Comparison of ENCODE assay signal across 7 mouse cellular contexts in the genomic region with DNA sequence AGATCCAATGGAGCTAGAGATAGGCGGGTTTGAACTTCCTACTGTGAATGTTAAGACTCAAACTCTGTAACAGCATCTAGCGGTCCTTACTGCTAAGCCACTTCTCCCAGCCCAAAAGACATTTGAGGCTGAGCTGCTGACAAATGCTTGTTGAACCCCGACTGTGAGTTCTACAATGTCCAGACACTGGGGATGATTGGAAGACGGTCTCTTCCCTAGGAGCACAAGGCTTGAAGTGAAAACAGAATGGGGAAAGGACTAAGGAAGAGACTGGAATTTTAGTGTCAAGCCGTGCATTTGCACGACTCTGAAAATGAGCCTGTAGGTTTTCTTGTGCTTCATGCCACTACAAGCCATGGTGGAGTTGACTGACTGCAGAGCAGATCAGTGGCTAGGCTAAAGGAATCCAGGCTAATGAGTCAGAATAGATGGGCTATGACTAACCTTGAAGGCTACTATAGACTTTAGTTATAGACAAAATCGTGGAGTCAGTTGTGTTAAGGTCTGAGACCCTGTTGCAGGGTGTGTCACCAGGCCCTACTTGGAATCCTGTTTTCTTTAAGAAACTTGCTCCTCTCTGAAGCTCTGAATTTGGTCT. TPM values are rescaled to one million over a fixed set of nuclear protein-coding genes. Genes with fewer than 3 reads are reported as not detected.
DNase-seq lines count a peak whose midpoint lies in the region; ATAC-seq and TF ChIP-seq lines count a peak whose summit lies in the region.

No protein-coding gene starts in this region.

- WGBS in lung, embryonic 14.5 days, result 55% methylated on average over 7 of the region's 7 CpGs
- WGBS in limb, embryonic 10.5 days, result 64% methylated on average over 7 of the region's 7 CpGs
- 61% methylated on average over 7 of the region's 7 CpGs for WGBS in stomach, embryonic 14.5 days

- H3K4me3 ChIP-seq in lung, embryonic 14.5 days (ENCODE audit: low read depth, low read length), result peak overlapping the region; percentile 94
- H3K4me3 ChIP-seq in embryonic fibroblast, embryonic 13.5 days (ENCODE audit: insufficient read depth, low read length), result peak overlapping the region; percentile 9; the same call in 1 of the 2 replicates
- peak overlapping the region; percentile 72 for H3K4me3 ChIP-seq in limb, embryonic 10.5 days
- peak overlapping the region; percentile 84 for H3K4me3 ChIP-seq in stomach, embryonic 14.5 days (ENCODE audit: low read depth, low read length)

- H3K4me2 ChIP-seq in lung, embryonic 14.5 days, result peak overlapping the region; percentile 74
- H3K4me2 ChIP-seq in stomach, embryonic 14.5 days (replicated peaks; ENCODE audit: low read depth, low read length), result peak overlapping the region; percentile 46; the same call in 1 of the 2 replicates

- no peaks in the 10 kb centered on the region for H3K27me3 ChIP-seq in lung, embryonic 14.5 days (ENCODE audit: insufficient read depth, low read length)
- no peaks in the 10 kb centered on the region for H3K27me3 ChIP-seq in limb, embryonic 10.5 days (ENCODE audit: low read depth, poor library complexity, severe bottlenecking)
- no peaks in the 10 kb centered on the region for H3K27me3 ChIP-seq in stomach, embryonic 14.5 days (ENCODE audit: control insufficient read depth, insufficient read depth, low read length)

- DNase-seq in lung, embryonic 14.5 days, result no peak
- DNase-seq in lung, postnatal 10 days, result no peak
- DNase-seq in limb, embryonic 10.5 days (ENCODE audit: low spot score), result no peak
- DNase-seq in layer of hippocampus, adult 9-11 months, result no peak
- no peak for DNase-seq in thymus, postnatal 25 days

- no peaks in the 10 kb centered on the region for H3K4me1 ChIP-seq in lung, embryonic 14.5 days (ENCODE audit: insufficient read depth)
- peaks cover 5% of the 10 kb centered on the region for H3K4me1 ChIP-seq in embryonic fibroblast, embryonic 13.5 days (ENCODE audit: control insufficient read depth, insufficient read depth, low read length)
- H3K4me1 ChIP-seq in limb, embryonic 10.5 days, result peaks cover 26% of the 10 kb centered on the region
- H3K4me1 ChIP-seq in stomach, embryonic 14.5 days (ENCODE audit: control insufficient read depth, insufficient read depth, low read length), result no peaks in the 10 kb centered on the region

- H3K9me3 ChIP-seq in lung, embryonic 14.5 days (ENCODE audit: low read depth, low read length), result no peaks in the 10 kb centered on the region
- H3K9me3 ChIP-seq in limb, embryonic 10.5 days (replicated peaks), result no peaks in the 10 kb centered on the region
- no peaks in the 10 kb centered on the region for H3K9me3 ChIP-seq in stomach, embryonic 14.5 days (ENCODE audit: control insufficient read depth, low read depth, low read length)

- ATAC-seq in lung, embryonic 14.5 days (ENCODE audit: insufficient read depth), result no peak
- no peak for ATAC-seq in stomach, embryonic 14.5 days (ENCODE audit: insufficient number of reproducible peaks, insufficient read depth, low FRiP score, low read depth)

- no peak for TF ChIP-seq CTCF in lung, embryonic 14.5 days (IDR thresholded peaks at IDR 0.05; ENCODE audit: low read depth)
- TF ChIP-seq CTCF in embryonic fibroblast, embryonic 13.5 days (IDR thresholded peaks at IDR 0.05; ENCODE audit: borderline replicate concordance, insufficient read depth, low read length), result no peak

- H3K9ac ChIP-seq in lung, embryonic 14.5 days, result peak overlapping the region; percentile 89; the same call in 1 of the 2 replicates
- no peak overlapping the region for H3K9ac ChIP-seq in stomach, embryonic 14.5 days (replicated peaks; ENCODE audit: low read depth, low read length)

- H3K27ac ChIP-seq in lung, embryonic 14.5 days (ENCODE audit: low read depth), result no peak overlapping the region
- peak overlapping the region; percentile 75 for H3K27ac ChIP-seq in embryonic fibroblast, embryonic 13.5 days (ENCODE audit: insufficient read depth, low read length)
- peak overlapping the region; percentile 15; the same call in 1 of the 2 replicates for H3K27ac ChIP-seq in limb, embryonic 10.5 days
- no peak overlapping the region for H3K27ac ChIP-seq in stomach, embryonic 14.5 days (ENCODE audit: low read length)

- 0 out of 2 replicates have a peak, but pooled peaks have one; percentile 27 for TF ChIP-seq POLR2A in embryonic fibroblast, embryonic 13.5 days (IDR thresholded peaks at IDR 0.05; ENCODE audit: low read depth, low read length)

- H3K36me3 ChIP-seq in lung, embryonic 14.5 days (ENCODE audit: insufficient read depth), result peaks cover 25% of the 10 kb centered on the region; the same call in 1 of the 2 replicates
- peaks cover 30% of the 10 kb centered on the region for H3K36me3 ChIP-seq in limb, embryonic 10.5 days
- H3K36me3 ChIP-seq in stomach, embryonic 14.5 days (ENCODE audit: control insufficient read depth, insufficient read depth, low read length), result peaks cover 8% of the 10 kb centered on the region

RNA-seq across cellular contexts. Expression of a gene that starts 0.6 kb away (rescaled TPM):
- polyA plus RNA-seq in lung, embryonic 14.5 days (2014; fragmentation: Nextera tagmentation; extraction: Ambion mirVana), result 57.3 and 61.4 TPM in 2 replicates
- polyA plus RNA-seq in embryonic fibroblast, embryonic 13.5 days (2011; ENCODE audit: insufficient read length, low read depth, missing spikeins), result 20.2 and 24.6 TPM in 2 replicates
- 91.5 and 103 TPM in 2 replicates for polyA plus RNA-seq in limb, embryonic 10.5 days (2016; fragmentation: Nextera tagmentation; extraction: Ambion mirVana)
- polyA plus RNA-seq in stomach, embryonic 14.5 days (2014; fragmentation: Nextera tagmentation; extraction: Ambion mirVana), result 54.9 and 64.3 TPM in 2 replicates

RNA-seq across cellular contexts. Expression of a gene that starts 36.7 kb away (rescaled TPM):
- 1.9 and 2.9 TPM in 2 replicates for polyA plus RNA-seq in lung, embryonic 14.5 days (2014; fragmentation: Nextera tagmentation; extraction: Ambion mirVana)
- 5.4 and 8.4 TPM in 2 replicates for polyA plus RNA-seq in embryonic fibroblast, embryonic 13.5 days (2011; ENCODE audit: insufficient read length, low read depth, missing spikeins)
- polyA plus RNA-seq in limb, embryonic 10.5 days (2016; fragmentation: Nextera tagmentation; extraction: Ambion mirVana), result 2.1 and 3.1 TPM in 2 replicates
- polyA plus RNA-seq in stomach, embryonic 14.5 days (2014; fragmentation: Nextera tagmentation; extraction: Ambion mirVana), result 3.0 and 4.2 TPM in 2 replicates

RNA-seq across cellular contexts. Expression of a gene that starts 36.9 kb away (rescaled TPM):
- 11.7 and 12.6 TPM in 2 replicates for polyA plus RNA-seq in lung, embryonic 14.5 days (2014; fragmentation: Nextera tagmentation; extraction: Ambion mirVana)
- 14.5 and 15.3 TPM in 2 replicates for polyA plus RNA-seq in embryonic fibroblast, embryonic 13.5 days (2011; ENCODE audit: insufficient read length, low read depth, missing spikeins)
- 16.4 and 16.9 TPM in 2 replicates for polyA plus RNA-seq in limb, embryonic 10.5 days (2016; fragmentation: Nextera tagmentation; extraction: Ambion mirVana)
- polyA plus RNA-seq in stomach, embryonic 14.5 days (2014; fragmentation: Nextera tagmentation; extraction: Ambion mirVana), result 9.3 and 9.4 TPM in 2 replicates

RNA-seq across cellular contexts. Expression of a gene that starts 40.8 kb away (rescaled TPM):
- 0.28 and 0.54 TPM in 2 replicates for polyA plus RNA-seq in lung, embryonic 14.5 days (2014; fragmentation: Nextera tagmentation; extraction: Ambion mirVana)
- not detected in 2 replicates for polyA plus RNA-seq in embryonic fibroblast, embryonic 13.5 days (2011; ENCODE audit: insufficient read length, low read depth, missing spikeins)
- polyA plus RNA-seq in limb, embryonic 10.5 days (2016; fragmentation: Nextera tagmentation; extraction: Ambion mirVana), result 0.20 and 0.97 TPM in 2 replicates
- 0.48 and 0.62 TPM in 2 replicates for polyA plus RNA-seq in stomach, embryonic 14.5 days (2014; fragmentation: Nextera tagmentation; extraction: Ambion mirVana)

RNA-seq across cellular contexts. Expression of a gene that starts 46.2 kb away (rescaled TPM):
- polyA plus RNA-seq in lung, embryonic 14.5 days (2014; fragmentation: Nextera tagmentation; extraction: Ambion mirVana), result 63.7 and 64.2 TPM in 2 replicates
- 87.3 and 105 TPM in 2 replicates for polyA plus RNA-seq in embryonic fibroblast, embryonic 13.5 days (2011; ENCODE audit: insufficient read length, low read depth, missing spikeins)
- polyA plus RNA-seq in limb, embryonic 10.5 days (2016; fragmentation: Nextera tagmentation; extraction: Ambion mirVana), result 53.6 and 61.5 TPM in 2 replicates
- polyA plus RNA-seq in stomach, embryonic 14.5 days (2014; fragmentation: Nextera tagmentation; extraction: Ambion mirVana), result 68.0 and 69.6 TPM in 2 replicates

Comparison
In these comparisons a context has a peak if more than half of its experiments do, and no peak if none do; other contexts are left out.
1. H3K27ac ChIP-seq: peak in embryonic fibroblast, embryonic 13.5 days (single experiment) and limb, embryonic 10.5 days (single experiment); none in lung, embryonic 14.5 days (single experiment) and stomach, embryonic 14.5 days (single experiment).
2. H3K4me3 ChIP-seq: peak in every context shown above with its lines; median percentile 94 in lung, embryonic 14.5 days; 84 in stomach, embryonic 14.5 days; 72 in limb, embryonic 10.5 days; 9 in embryonic fibroblast, embryonic 13.5 days.